Comparison of ENCODE assay signal across 8 mouse cellular contexts in genomic region chr5:149228700-149229618, GRCm38 (mm10). TPM values are rescaled to one million over a fixed set of nuclear protein-coding genes. Genes with fewer than 3 reads are reported as not detected.
DNase-seq lines count a peak whose midpoint lies in the region; ATAC-seq and TF ChIP-seq lines count a peak whose summit lies in the region.

No protein-coding gene starts in this region.

- ATAC-seq in embryonic facial prominence, embryonic 14.5 days (ENCODE audit: low read depth) = peak; percentile 100
- ATAC-seq in limb, embryonic 13.5 days (ENCODE audit: low FRiP score, low read depth) = peak; percentile 99
- peak; percentile 96 for ATAC-seq in midbrain, embryonic 16.5 days

- H3K79me2 ChIP-seq in heart, adult 2 months (replicated peaks; ENCODE audit: control insufficient read depth, insufficient read depth, low read length) = no peaks in the 10 kb centered on the region

- WGBS in embryonic facial prominence, embryonic 14.5 days = 3% methylated on average over 48 of the region's 55 CpGs
- WGBS in heart, adult 2 months = 2% methylated on average over 55 of the region's 55 CpGs
- WGBS in limb, embryonic 13.5 days = 3% methylated on average over 55 of the region's 55 CpGs
- WGBS in midbrain, embryonic 16.5 days = 2% methylated on average over 55 of the region's 55 CpGs

- H3K4me3 ChIP-seq in embryonic facial prominence, embryonic 14.5 days (ENCODE audit: low read depth, low read length) = peak overlapping the region; percentile 56
- peak overlapping the region; percentile 73 for H3K4me3 ChIP-seq in heart, adult 2 months
- H3K4me3 ChIP-seq in limb, embryonic 13.5 days = peak overlapping the region; percentile 46
- H3K4me3 ChIP-seq in midbrain, embryonic 16.5 days (ENCODE audit: low read depth, low read length) = peak overlapping the region; percentile 48

- TF ChIP-seq CTCF in heart, adult 2 months (IDR thresholded peaks at IDR 0.05) = no peak

- intact Hi-C loops in heart, adult 2 months (cut with DNase I) = loop anchor here (1.0 to 5.0 kb wide), 2 partner anchors 45 to 177 kb away; partner anchors contain the start of genes Hmgb1 and Uspl1

- no peaks in the 10 kb centered on the region for H3K27me3 ChIP-seq in embryonic facial prominence, embryonic 14.5 days (replicated peaks; ENCODE audit: control insufficient read depth, insufficient read depth, low read length)
- H3K27me3 ChIP-seq in heart, adult 2 months (ENCODE audit: control insufficient read depth, insufficient read depth, low read length) = no peaks in the 10 kb centered on the region
- no peaks in the 10 kb centered on the region for H3K27me3 ChIP-seq in limb, embryonic 13.5 days
- no peaks in the 10 kb centered on the region for H3K27me3 ChIP-seq in midbrain, embryonic 16.5 days (ENCODE audit: control insufficient read depth, insufficient read depth, low read depth, low read length)

- no peaks in the 10 kb centered on the region for H3K9me3 ChIP-seq in embryonic facial prominence, embryonic 14.5 days (ENCODE audit: control insufficient read depth, low read length)
- H3K9me3 ChIP-seq in limb, embryonic 13.5 days = 0 out of 2 replicates have a peak, but pooled peaks cover 3% of the 10 kb centered on the region
- H3K9me3 ChIP-seq in midbrain, embryonic 16.5 days (replicated peaks; ENCODE audit: control insufficient read depth, low read length, poor library complexity, severe bottlenecking) = no peaks in the 10 kb centered on the region

- peak overlapping the region; percentile 55 for H3K4me2 ChIP-seq in embryonic facial prominence, embryonic 14.5 days (ENCODE audit: low read depth, low read length)
- H3K4me2 ChIP-seq in limb, embryonic 13.5 days (replicated peaks) = peak overlapping the region; percentile 56
- peak overlapping the region; percentile 53 for H3K4me2 ChIP-seq in midbrain, embryonic 16.5 days (ENCODE audit: low read length)

- no peaks in the 10 kb centered on the region for H3K36me3 ChIP-seq in embryonic facial prominence, embryonic 14.5 days (ENCODE audit: control insufficient read depth, insufficient read depth, low read length)
- no peaks in the 10 kb centered on the region for H3K36me3 ChIP-seq in heart, adult 2 months (ENCODE audit: control insufficient read depth, insufficient read depth, low read length)
- H3K36me3 ChIP-seq in limb, embryonic 13.5 days = no peaks in the 10 kb centered on the region
- H3K36me3 ChIP-seq in midbrain, embryonic 16.5 days (ENCODE audit: control insufficient read depth, insufficient read depth, low read length) = no peaks in the 10 kb centered on the region

- TF ChIP-seq EP300 in heart, adult 2 months (IDR thresholded peaks at IDR 0.05; ENCODE audit: insufficient read depth, low read depth, low read length) = peak; percentile 91

- peak; percentile 72 for TF ChIP-seq POLR2A in heart, adult 2 months (IDR thresholded peaks at IDR 0.05; ENCODE audit: insufficient read depth, low read depth, low read length)

- DNase-seq in 3T3-L1 (ENCODE audit: low read depth, low spot score) = peak; percentile 98
- DNase-seq in adrenal gland, postnatal 4 days (ENCODE audit: low spot score in 2 of 2) = peak; percentile 99
- DNase-seq in embryonic facial prominence, embryonic 14.5 days (ENCODE audit: low spot score) = peak; percentile 97
- peak; percentile 100 for DNase-seq in heart, adult 2 months
- peak; percentile 98 to 99 for DNase-seq in kidney, adult 8-10 months
- DNase-seq in spleen, postnatal 10 days (ENCODE audit: low spot score in 2 of 2) = peak; percentile 96 to 99

- H3K27ac ChIP-seq in embryonic facial prominence, embryonic 14.5 days (replicated peaks; ENCODE audit: low read depth, low read length) = peak overlapping the region; percentile 92
- H3K27ac ChIP-seq in heart, adult 2 months = peak overlapping the region; percentile 86
- peak overlapping the region; percentile 80 for H3K27ac ChIP-seq in limb, embryonic 13.5 days
- H3K27ac ChIP-seq in midbrain, embryonic 16.5 days (ENCODE audit: low read length) = peak overlapping the region; percentile 87

- H3K9ac ChIP-seq in embryonic facial prominence, embryonic 14.5 days (ENCODE audit: low read depth, low read length) = peak overlapping the region; percentile 72
- H3K9ac ChIP-seq in heart, adult 2 months (ENCODE audit: low read depth, low read length) = peak overlapping the region; percentile 60
- peak overlapping the region; percentile 56 for H3K9ac ChIP-seq in limb, embryonic 13.5 days
- peak overlapping the region; percentile 69 for H3K9ac ChIP-seq in midbrain, embryonic 16.5 days (ENCODE audit: low read depth, low read length)

- peaks cover 10% of the 10 kb centered on the region for H3K4me1 ChIP-seq in embryonic facial prominence, embryonic 14.5 days (ENCODE audit: control insufficient read depth, insufficient read depth, low read length)
- H3K4me1 ChIP-seq in heart, adult 2 months (ENCODE audit: control insufficient read depth, insufficient read depth, low read length) = no peaks in the 10 kb centered on the region
- peaks cover 25% of the 10 kb centered on the region for H3K4me1 ChIP-seq in limb, embryonic 13.5 days
- H3K4me1 ChIP-seq in midbrain, embryonic 16.5 days (ENCODE audit: control insufficient read depth, insufficient read depth, low read length) = peaks cover 7% of the 10 kb centered on the region; the same call in 1 of the 2 replicates

RNA-seq across cellular contexts. Expression of gene Alox5ap, which starts 35.6 kb away (rescaled TPM):
- total RNA-seq in adrenal gland, postnatal 4 days (2021) = 10 to 100 TPM in 1 of 2 experiments, 1 to 10 TPM in 1; 9.6 to 12.8 TPM
- 15.9 and 17.4 TPM in 2 replicates for polyA plus RNA-seq in embryonic facial prominence, embryonic 14.5 days (2014; fragmentation: Nextera tagmentation; extraction: Ambion mirVana)
- 10 to 100 TPM; 19.9 to 21.1 TPM for total RNA-seq in heart, adult 2 months (2021)
- polyA plus RNA-seq in heart, adult 2 months (2012; rRNA removed) = 25.5 and 26.5 TPM in 2 replicates
- 12.6 and 13.1 TPM in 2 replicates for polyA plus RNA-seq in limb, embryonic 13.5 days (2015; fragmentation: Nextera tagmentation; extraction: Ambion mirVana)
- 9.3 and 12.6 TPM in 2 replicates for polyA plus RNA-seq in midbrain, embryonic 16.5 days (2015; fragmentation: Nextera tagmentation; extraction: Ambion mirVana)

RNA-seq across cellular contexts. Expression of gene Hmgb1, which starts 44.7 kb away (rescaled TPM):
- 100 to 1,000 TPM; 314 to 324 TPM for total RNA-seq in adrenal gland, postnatal 4 days (2021)
- polyA plus RNA-seq in embryonic facial prominence, embryonic 14.5 days (2014; fragmentation: Nextera tagmentation; extraction: Ambion mirVana) = 1,171 and 1,256 TPM in 2 replicates
- 100 to 1,000 TPM in 1 of 2 experiments, 10 to 100 TPM in 1; 88.9 to 103 TPM for total RNA-seq in heart, adult 2 months (2021)
- polyA plus RNA-seq in heart, adult 2 months (2012; rRNA removed) = 23.7 and 42.4 TPM in 2 replicates
- polyA plus RNA-seq in limb, embryonic 13.5 days (2015; fragmentation: Nextera tagmentation; extraction: Ambion mirVana) = 1,754 and 1,889 TPM in 2 replicates
- polyA plus RNA-seq in midbrain, embryonic 16.5 days (2015; fragmentation: Nextera tagmentation; extraction: Ambion mirVana) = 696 and 767 TPM in 2 replicates

RNA-seq across cellular contexts. Expression of gene Uspl1, which starts 44.8 kb away (rescaled TPM):
- 10 to 100 TPM; 38.9 to 39.9 TPM for total RNA-seq in adrenal gland, postnatal 4 days (2021)
- 41.5 and 45.6 TPM in 2 replicates for polyA plus RNA-seq in embryonic facial prominence, embryonic 14.5 days (2014; fragmentation: Nextera tagmentation; extraction: Ambion mirVana)
- 10 to 100 TPM; 17.5 to 21.0 TPM for total RNA-seq in heart, adult 2 months (2021)
- polyA plus RNA-seq in heart, adult 2 months (2012; rRNA removed) = 7.4 and 13.4 TPM in 2 replicates
- 58.0 and 59.5 TPM in 2 replicates for polyA plus RNA-seq in limb, embryonic 13.5 days (2015; fragmentation: Nextera tagmentation; extraction: Ambion mirVana)
- polyA plus RNA-seq in midbrain, embryonic 16.5 days (2015; fragmentation: Nextera tagmentation; extraction: Ambion mirVana) = 53.5 and 55.7 TPM in 2 replicates

Comparison
In these comparisons a context has a peak if more than half of its experiments do, and no peak if none do; other contexts are left out.
1. Peak in every context shown above with its lines: DNase-seq, ATAC-seq, H3K4me3 ChIP-seq and H3K27ac ChIP-seq.
2. RNA of gene Hmgb1, which starts 44.7 kb away (polyA plus RNA-seq): 1,754 to 1,889 TPM in limb, embryonic 13.5 days, 1,171 to 1,256 TPM in embryonic facial prominence, embryonic 14.5 days and 696 to 767 TPM in midbrain, embryonic 16.5 days; 23.7 to 42.4 TPM in heart, adult 2 months; every median in the first group is over 10 times any median in the second.